Mouse (Mus musculus) hindbrain, embryonic 12.5 days (tissue): Measurements from ENCODE around the gene Itgad. TPM values are rescaled to one million over a fixed set of nuclear protein-coding genes. Genes with fewer than 3 reads are reported as not detected.

Experiments used
- ATAC-seq: fragments of 200-750 bp; cut with Nextera tagmentation; 2 replicates; pipeline ENCODE4 v1.8.0; 2017; ENCODE audit warnings: moderate TSS enrichment; ENCODE audit not compliant: low FRiP score
- H3K27ac ChIP-seq: fragments of 300-500 bp; sonication (generic); 2 replicates; pipeline ENCODE4 v1.5.1; 2016; ENCODE audit warnings: mild to moderate bottlenecking
- H3K27me3 ChIP-seq: fragments of 300-500 bp; sonication (generic); 2 replicates; pipeline ENCODE4 v1.6.1; 2016; ENCODE audit warnings: mild to moderate bottlenecking
- H3K36me3 ChIP-seq: fragments of 300-500 bp; sonication (generic); 2 replicates; pipeline ENCODE4 v1.6.1; 2016; ENCODE audit warnings: mild to moderate bottlenecking
- H3K4me1 ChIP-seq: fragments of 300-500 bp; sonication (generic); 2 replicates; pipeline ENCODE4 v1.6.1; 2016
- H3K4me2 ChIP-seq: fragments of 300-500 bp; sonication (generic); replicated peaks from 2 replicates; pipeline ENCODE4 v1.6.1; 2016; ENCODE audit warnings: mild to moderate bottlenecking
- H3K4me3 ChIP-seq: fragments of 300-500 bp; sonication (generic); 2 replicates; pipeline ENCODE4 v1.5.1; 2016; ENCODE audit warnings: mild to moderate bottlenecking
- H3K9ac ChIP-seq: fragments of 300-500 bp; sonication (generic); 2 replicates; pipeline ENCODE4 v1.6.1; 2016; ENCODE audit warnings: mild to moderate bottlenecking, moderate library complexity
- H3K9me3 ChIP-seq: fragments of 300-500 bp; sonication (generic); replicated peaks from 2 replicates; pipeline ENCODE4 v1.6.1; 2016; ENCODE audit warnings: mild to moderate bottlenecking
- WGBS: fragments of 180-500 bp; shearing (Covaris S2); methylation state at CpG from one replicate; pipeline ENCODE4 v1.1.7; 2016; 5-methylcytosine and 5-hydroxymethylcytosine counted together
- polyA plus RNA-seq: library from polyadenylated mRNA; unstranded; fragments of >200 nt; fragmentation: Nextera tagmentation; extraction: Ambion mirVana; gene quantifications from 2 replicates; pipeline ENCODE4 v1.2.1, GENCODE M21; 2016

The Itgad gene
- polyA plus RNA-seq, 1 experiment from 2014 or later = not detected

DNA sequence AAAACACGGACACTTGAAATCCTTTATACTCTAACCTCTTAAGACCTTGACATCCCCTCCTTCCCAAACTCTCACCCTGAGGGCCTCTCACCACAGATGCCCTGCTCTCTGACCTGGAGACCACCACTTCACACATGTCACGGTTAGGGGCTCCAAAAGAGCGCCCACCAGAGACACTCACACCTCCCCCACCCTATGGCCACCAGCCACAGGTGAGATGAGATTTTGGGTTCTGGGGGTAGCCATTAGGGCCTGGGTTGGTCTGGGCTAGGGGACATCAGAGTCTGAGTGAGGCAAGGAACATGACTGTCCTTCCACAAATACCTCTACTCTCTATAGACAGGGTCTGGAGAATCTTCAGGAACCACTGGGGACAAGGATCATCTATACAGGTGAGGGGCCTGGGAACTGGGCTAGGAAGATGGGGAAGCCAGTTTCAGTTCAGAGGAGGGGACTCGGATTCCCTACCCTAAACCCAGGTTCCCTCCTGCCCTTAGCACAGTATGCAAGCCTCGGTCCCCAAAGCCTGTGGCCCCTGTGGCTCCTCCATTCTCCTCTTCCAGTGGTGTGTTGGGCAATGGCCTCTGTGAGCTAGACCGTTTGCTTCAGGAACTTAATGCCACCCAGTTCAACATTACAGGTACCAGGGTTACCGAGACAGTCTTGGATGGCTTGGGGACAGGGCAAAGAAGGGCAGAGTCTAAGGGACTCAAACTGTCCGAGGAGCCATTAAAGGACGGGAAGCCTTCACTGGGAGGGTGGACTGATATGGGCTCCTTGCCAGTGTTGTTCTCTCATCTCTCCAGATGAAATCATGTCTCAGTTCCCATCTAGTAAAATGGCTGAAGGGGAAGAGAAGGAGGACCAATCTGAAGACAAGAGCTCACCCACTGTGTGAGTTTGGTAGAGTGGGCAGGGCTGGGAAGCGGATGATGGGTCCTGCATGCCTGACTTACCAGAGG is 94.2 kb downstream of the Itgad start:
- H3K4me3 ChIP-seq = no peak overlapping the region
- no peak overlapping the region for H3K9ac ChIP-seq
- no peak for ATAC-seq
- H3K4me1 ChIP-seq = peaks cover 26% of the 10 kb centered on the region
- H3K27ac ChIP-seq = no peak overlapping the region
- peak overlapping the region; percentile 59; the same call in 1 of the 2 replicates for H3K4me2 ChIP-seq
- 87% methylated on average over 10 of the region's 10 CpGs for WGBS
- H3K9me3 ChIP-seq = no peaks in the 10 kb centered on the region
- peaks cover 15% of the 10 kb centered on the region for H3K36me3 ChIP-seq
- H3K27me3 ChIP-seq = peaks cover 11% of the 10 kb centered on the region; the same call in 1 of the 2 replicates

DNA sequence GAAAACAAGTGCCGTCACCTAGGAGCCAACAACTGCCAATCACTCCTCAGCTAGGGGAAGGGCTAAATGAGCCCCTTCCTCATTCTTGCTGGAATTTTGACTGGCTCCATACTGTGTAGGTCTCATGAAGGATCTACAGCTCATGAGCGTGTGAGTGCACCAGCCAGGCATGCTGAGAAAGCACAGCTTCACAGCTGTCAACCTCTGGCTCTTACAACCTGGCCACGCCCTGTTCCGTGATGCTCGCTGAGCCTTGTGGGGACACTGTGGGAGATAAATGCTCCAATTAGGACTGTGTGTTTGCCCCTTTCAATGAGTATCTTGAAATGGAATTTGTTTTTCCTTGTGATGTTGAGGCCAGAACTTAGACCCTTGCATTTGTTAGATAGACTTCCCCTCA is 95.8 kb downstream of the Itgad start:
- Histone ChIP-seq H3K9me3 (no peaks in the 10 kb centered on the region), H3K27ac (no peak overlapping the region), H3K4me1 (peaks cover 22% of the 10 kb centered on the region), H3K27me3 (peaks cover 14% of the 10 kb centered on the region; the same call in 1 of the 2 replicates), H3K4me2 (no peak overlapping the region), H3K9ac (no peak overlapping the region), H3K4me3 (no peak overlapping the region), H3K36me3 (peaks cover 4% of the 10 kb centered on the region; the same call in 1 of the 2 replicates)
- ATAC-seq = no peak
- 84% methylated on average over 5 of the region's 5 CpGs for WGBS

DNA sequence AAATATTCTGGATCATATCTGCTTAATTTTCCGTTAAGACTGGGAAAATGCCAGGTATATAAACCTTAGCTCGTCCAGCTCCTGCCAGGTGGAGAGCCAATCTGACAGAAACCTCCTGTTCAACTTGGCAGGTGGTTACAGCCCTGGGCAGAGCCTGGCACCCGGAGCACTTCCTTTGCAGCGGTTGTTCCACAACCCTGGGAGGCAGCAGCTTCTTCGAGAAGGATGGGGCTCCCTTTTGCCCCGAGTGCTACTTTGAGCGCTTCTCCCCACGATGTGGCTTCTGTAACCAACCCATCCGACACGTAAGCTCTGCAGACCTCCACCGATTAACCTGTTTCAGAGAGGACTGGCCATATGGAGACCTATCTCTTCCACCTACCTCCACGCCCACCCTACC is 97.8 kb downstream of the Itgad start:
- Histone ChIP-seq H3K9ac (no peak overlapping the region), H3K4me2 (peak overlapping the region; percentile 49), H3K9me3 (no peaks in the 10 kb centered on the region), H3K36me3 (0 out of 2 replicates have a peak, but pooled peaks cover 2% of the 10 kb centered on the region), H3K4me1 (peaks cover 14% of the 10 kb centered on the region), H3K4me3 (no peak overlapping the region), H3K27me3 (peaks cover 14% of the 10 kb centered on the region; the same call in 1 of the 2 replicates), H3K27ac (no peak overlapping the region)
- WGBS = 59% methylated on average over 12 of the region's 12 CpGs
- ATAC-seq = no peak

DNA sequence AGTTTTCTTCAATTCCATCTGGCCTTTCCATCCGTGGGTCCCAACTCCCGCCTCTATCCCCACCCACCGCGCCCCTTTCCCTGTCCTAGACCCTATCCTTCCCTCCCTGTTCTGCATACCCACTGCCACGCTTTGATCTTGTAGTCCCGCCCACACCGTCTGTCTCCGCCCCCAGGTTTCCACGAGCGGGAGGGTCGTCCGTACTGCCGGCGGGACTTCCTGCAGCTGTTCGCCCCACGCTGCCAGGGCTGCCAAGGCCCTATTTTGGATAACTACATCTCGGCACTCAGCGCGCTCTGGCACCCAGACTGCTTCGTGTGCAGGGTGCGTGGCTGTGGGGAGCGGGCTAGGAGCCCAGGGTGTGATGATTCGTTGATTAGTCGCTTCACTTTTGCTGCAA is 98.4 kb downstream of the Itgad start:
- Histone ChIP-seq H3K36me3 (0 out of 2 replicates have a peak, but pooled peaks cover 2% of the 10 kb centered on the region), H3K9me3 (no peaks in the 10 kb centered on the region), H3K4me2 (peak overlapping the region; percentile 49), H3K4me1 (peaks cover 13% of the 10 kb centered on the region), H3K4me3 (peak overlapping the region; percentile 18), H3K9ac (peak overlapping the region; percentile 48; the same call in 1 of the 2 replicates), H3K27me3 (peaks cover 14% of the 10 kb centered on the region; the same call in 1 of the 2 replicates), H3K27ac (no peak overlapping the region)
- no peak for ATAC-seq
- WGBS = 13% methylated on average over 24 of the region's 24 CpGs

DNA sequence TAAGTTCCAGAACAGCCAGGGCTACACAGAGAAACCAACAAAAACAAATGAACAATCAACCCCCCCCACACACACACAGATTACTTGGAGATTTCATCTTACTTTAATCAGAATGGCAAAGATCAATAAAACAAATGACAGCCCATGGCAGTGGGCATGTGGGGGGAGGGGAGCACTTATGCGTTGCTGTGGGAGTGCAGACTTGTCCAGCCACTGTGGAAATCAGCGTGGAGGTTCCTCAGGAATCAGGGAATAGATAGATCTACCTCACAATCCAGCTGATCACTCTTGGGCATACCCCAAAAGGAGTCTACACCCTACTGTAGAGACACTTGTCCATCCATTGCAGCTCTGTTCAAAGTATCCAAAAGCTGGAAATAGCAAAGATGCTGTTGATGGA is 100.8 kb downstream of the Itgad start:
- Histone ChIP-seq H3K27me3 (peaks cover 10% of the 10 kb centered on the region; the same call in 1 of the 2 replicates), H3K9ac (no peak overlapping the region), H3K4me3 (no peak overlapping the region), H3K4me1 (peaks cover 12% of the 10 kb centered on the region), H3K9me3 (no peaks in the 10 kb centered on the region), H3K4me2 (no peak overlapping the region), H3K27ac (no peak overlapping the region), H3K36me3 (0 out of 2 replicates have a peak, but pooled peaks cover 1% of the 10 kb centered on the region)
- no peak for ATAC-seq
- 63% methylated on average over 2 of the region's 2 CpGs for WGBS

DNA sequence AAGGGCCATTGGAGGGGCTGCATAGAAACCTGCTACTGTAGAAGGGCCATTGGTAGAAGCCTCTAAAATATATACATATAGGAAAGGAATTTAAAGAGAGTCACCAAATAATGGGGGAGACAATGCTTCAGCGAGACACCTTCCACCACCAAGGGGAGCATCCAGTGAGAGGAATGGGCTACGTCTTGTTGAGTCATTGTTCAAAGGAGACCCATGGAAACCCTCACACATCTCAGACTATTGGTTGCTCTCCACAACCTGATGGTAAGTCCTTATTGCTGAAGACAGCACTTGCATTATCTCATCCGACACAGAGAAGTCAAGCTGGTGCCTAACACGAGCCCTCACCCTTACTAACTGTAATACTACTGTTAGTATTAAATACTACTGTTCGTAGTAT is 101.6 kb downstream of the Itgad start:
- 92% methylated on average over 5 of the region's 5 CpGs for WGBS
- ATAC-seq = no peak

DNA sequence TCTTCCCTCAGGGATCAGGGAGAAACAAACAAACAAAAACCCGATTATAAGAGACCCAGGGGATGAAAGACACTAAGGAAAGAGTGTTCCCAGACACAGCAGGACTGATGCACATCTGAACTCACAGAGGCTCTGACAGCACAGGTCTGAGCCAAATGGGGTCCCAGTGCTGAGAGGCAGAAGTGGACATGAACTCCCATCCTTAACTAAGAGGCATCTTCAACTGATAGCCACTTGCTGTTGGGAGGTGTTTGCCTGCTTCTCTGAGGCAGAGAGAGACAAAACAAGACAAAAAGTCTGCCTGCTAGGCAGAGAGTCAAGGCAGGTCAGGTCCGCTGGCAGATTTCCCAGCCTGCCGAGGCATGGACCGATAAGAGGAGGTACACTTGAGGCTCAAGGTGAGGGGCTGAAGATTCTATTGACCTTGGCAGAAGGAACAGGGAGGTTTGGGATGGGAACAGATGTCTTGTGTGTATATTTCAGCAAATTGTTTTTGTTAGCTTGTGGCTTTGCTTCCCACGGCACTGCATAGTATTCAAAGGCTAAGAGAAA is 102.7 kb downstream of the Itgad start:
- H3K9me3 ChIP-seq = no peaks in the 10 kb centered on the region
- no peak overlapping the region for H3K4me2 ChIP-seq
- peaks cover 9% of the 10 kb centered on the region; the same call in 1 of the 2 replicates for H3K27me3 ChIP-seq
- no peak overlapping the region for H3K4me3 ChIP-seq
- H3K4me1 ChIP-seq = peaks cover 11% of the 10 kb centered on the region
- no peak overlapping the region for H3K9ac ChIP-seq
- ATAC-seq = no peak
- no peak overlapping the region for H3K27ac ChIP-seq
- WGBS = 64% methylated on average over 5 of the region's 5 CpGs
- no peaks in the 10 kb centered on the region for H3K36me3 ChIP-seq

More for the DNA sequence above, 101.6 kb downstream of the Itgad start:
- H3K27me3 ChIP-seq = peaks cover 10% of the 10 kb centered on the region; the same call in 1 of the 2 replicates
- peaks cover 12% of the 10 kb centered on the region for H3K4me1 ChIP-seq
- H3K9ac ChIP-seq = no peak overlapping the region
- no peaks in the 10 kb centered on the region for H3K9me3 ChIP-seq
- H3K4me2 ChIP-seq = no peak overlapping the region
- H3K27ac ChIP-seq = no peak overlapping the region
- H3K4me3 ChIP-seq = no peak overlapping the region
- no peaks in the 10 kb centered on the region for H3K36me3 ChIP-seq

DNA sequence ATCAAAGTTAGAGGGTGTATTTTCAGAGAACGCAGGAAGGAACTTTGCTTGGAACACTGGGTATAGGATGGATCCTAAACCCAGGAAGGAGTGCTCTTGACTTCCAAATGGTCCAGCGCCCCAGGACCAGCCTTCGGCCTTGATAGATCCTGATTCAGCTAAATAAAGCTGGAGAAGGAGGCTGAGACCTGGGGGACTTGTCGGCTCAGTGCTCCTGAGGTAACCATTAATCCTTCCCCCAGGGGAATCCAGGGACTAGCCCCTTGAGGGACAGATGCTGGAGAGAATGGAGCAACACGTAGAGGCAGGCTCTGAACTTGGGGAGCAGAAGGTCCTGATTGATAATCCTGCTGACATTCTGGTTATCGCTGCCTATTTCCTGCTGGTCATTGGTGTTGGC is 111.2 kb downstream of the Itgad start, which contains the start of gene Slc5a2:
Gene Slc5a2 (plus strand): TSS at position 247 of the 400 bp plus-strand sequence.
- H3K36me3 ChIP-seq = 0 out of 2 replicates have a peak, but pooled peaks cover 2% of the 10 kb centered on the region
- no peaks in the 10 kb centered on the region for H3K4me1 ChIP-seq
- ATAC-seq = no peak
- no peak within 1 kb of the TSS for H3K4me2 ChIP-seq
- no peaks in the 10 kb centered on the region for H3K9me3 ChIP-seq
- H3K27ac ChIP-seq = no peak within 1 kb of the TSS
- no peak within 1 kb of the TSS for H3K9ac ChIP-seq
- H3K27me3 ChIP-seq = no peaks in the 10 kb centered on the region
- H3K4me3 ChIP-seq = no peak within 1 kb of the TSS
- WGBS = 80% methylated on average over 6 of the region's 6 CpGs

DNA sequence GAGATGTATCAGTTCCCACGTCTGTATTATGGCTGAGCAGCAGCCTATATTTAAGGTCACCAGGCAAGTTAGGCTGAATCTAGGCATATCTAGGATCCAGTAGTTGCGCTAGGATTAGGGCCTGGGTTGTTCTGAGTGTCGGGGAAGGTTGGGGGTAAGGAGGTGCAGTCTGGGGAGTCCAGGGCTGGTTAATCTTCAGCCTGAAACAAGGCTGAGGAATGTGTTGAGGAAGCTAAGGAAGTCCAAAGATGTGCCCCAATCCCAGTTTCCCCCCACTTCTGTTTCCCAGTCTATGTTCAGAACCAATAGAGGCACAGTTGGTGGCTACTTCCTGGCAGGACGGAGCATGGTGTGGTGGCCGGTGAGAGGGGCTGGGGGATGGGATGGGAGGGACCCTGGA is 111.9 kb downstream of the Itgad start:
- ATAC-seq = no peak
- Histone ChIP-seq H3K4me2 (no peak overlapping the region), H3K4me1 (no peaks in the 10 kb centered on the region), H3K9ac (no peak overlapping the region), H3K36me3 (0 out of 2 replicates have a peak, but pooled peaks cover 6% of the 10 kb centered on the region), H3K4me3 (no peak overlapping the region), H3K27me3 (no peaks in the 10 kb centered on the region), H3K9me3 (no peaks in the 10 kb centered on the region), H3K27ac (no peak overlapping the region)
- 79% methylated on average over 5 of the region's 5 CpGs for WGBS

DNA sequence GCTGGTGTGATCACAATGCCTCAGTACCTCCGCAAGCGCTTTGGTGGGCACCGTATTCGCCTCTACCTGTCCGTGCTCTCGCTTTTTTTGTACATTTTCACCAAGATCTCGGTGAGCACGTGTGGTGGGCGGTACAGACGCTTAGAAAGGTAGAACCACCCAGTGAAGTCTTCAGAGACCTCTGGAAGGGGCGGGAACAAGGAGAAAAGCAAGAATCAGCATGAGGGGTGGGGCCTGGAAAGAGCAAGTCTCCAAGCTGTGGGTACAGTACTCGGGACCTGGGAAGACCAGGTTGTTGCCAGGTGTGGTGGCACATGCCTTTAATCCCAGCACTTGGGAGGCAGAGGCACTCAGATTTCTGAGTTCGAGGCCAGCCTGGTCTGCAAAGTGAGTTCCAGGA is 113.2 kb downstream of the Itgad start:
- H3K4me1 ChIP-seq = no peaks in the 10 kb centered on the region
- H3K4me2 ChIP-seq = no peak overlapping the region
- H3K9me3 ChIP-seq = no peaks in the 10 kb centered on the region
- H3K36me3 ChIP-seq = peaks cover 20% of the 10 kb centered on the region
- no peak overlapping the region for H3K4me3 ChIP-seq
- H3K27ac ChIP-seq = no peak overlapping the region
- no peak for ATAC-seq
- no peaks in the 10 kb centered on the region for H3K27me3 ChIP-seq
- WGBS = 64% methylated on average over 13 of the region's 13 CpGs
- H3K9ac ChIP-seq = no peak overlapping the region

DNA sequence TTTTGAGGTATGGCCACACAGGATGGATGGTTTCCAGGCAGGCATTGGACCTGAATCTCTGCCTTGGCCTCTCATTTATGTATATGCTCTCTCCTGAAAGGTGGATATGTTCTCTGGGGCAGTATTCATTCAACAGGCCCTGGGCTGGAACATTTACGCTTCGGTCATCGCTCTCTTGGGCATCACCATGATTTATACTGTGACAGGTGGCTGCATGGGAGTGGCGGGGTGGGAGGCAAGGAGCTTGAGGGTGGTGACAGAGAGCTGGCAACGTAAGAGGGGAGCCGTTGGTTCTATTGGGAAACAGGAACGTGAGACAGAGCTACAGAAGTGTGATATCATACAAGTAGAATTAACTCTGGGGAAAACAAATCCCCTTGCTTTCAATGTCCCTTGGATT is 113.6 kb downstream of the Itgad start:
- Histone ChIP-seq H3K9ac (no peak overlapping the region), H3K27me3 (no peaks in the 10 kb centered on the region)
- WGBS = 80% methylated on average over 7 of the region's 7 CpGs

DNA sequence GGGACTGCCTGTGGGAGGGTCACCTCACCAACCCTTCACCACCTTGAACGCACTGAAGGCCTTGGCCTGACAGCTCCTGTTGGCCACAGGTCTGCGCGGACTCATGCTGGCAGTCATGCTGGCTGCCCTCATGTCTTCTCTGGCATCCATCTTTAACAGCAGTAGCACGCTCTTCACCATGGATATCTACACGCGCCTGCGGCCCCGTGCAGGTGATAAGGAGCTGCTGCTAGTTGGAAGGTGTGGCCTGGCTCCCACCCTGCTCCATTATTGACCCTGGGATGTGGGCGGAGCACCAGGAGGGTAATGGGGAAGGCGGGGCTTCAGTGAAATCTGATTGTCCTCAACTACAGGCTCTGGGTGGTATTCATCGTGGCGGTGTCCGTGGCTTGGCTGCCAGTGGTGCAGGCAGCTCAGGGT is 116.3 kb downstream of the Itgad start:
- Histone ChIP-seq H3K9me3 (no peaks in the 10 kb centered on the region), H3K4me2 (no peak overlapping the region), H3K9ac (no peak overlapping the region), H3K27me3 (no peaks in the 10 kb centered on the region), H3K4me3 (no peak overlapping the region), H3K27ac (no peak overlapping the region), H3K36me3 (peaks cover 44% of the 10 kb centered on the region), H3K4me1 (no peaks in the 10 kb centered on the region)
- WGBS = 60% methylated on average over 13 of the region's 13 CpGs
- ATAC-seq = no peak

More for the DNA sequence above, 113.6 kb downstream of the Itgad start:
- H3K4me1 ChIP-seq = no peaks in the 10 kb centered on the region
- no peak overlapping the region for H3K4me2 ChIP-seq
- no peak overlapping the region for H3K4me3 ChIP-seq
- H3K27ac ChIP-seq = no peak overlapping the region
- H3K9me3 ChIP-seq = no peaks in the 10 kb centered on the region
- peaks cover 23% of the 10 kb centered on the region for H3K36me3 ChIP-seq
- no peak for ATAC-seq
